Mouse (Mus musculus) CH12.LX (cell line): ENCODE measurements around the gene Alg2. TPM values are rescaled to one million over a fixed set of nuclear protein-coding genes. Genes with fewer than 3 reads are reported as not detected.

ENCODE experiments used
- DNase-seq: peaks from one replicate; pipeline ENCODE4 v3.0.0-alpha.2; 2013; ENCODE audit errors: extremely low read depth
- H3K27ac ChIP-seq: 2 replicates; pipeline ENCODE4 v1.5.1; 2012; ENCODE audit warnings: low read depth, mild to moderate bottlenecking, control low read depth, moderate library complexity; ENCODE audit not compliant: insufficient read depth
- H3K27me3 ChIP-seq: replicated peaks from 2 replicates; pipeline ENCODE3; 2012; ENCODE audit warnings: inconsistent platforms
- H3K36me3 ChIP-seq, 2 experiments: replicated peaks in 1 of 2; 2 replicates each; pipeline versions ENCODE3 to v1.6.1; 2012; ENCODE audit warnings: inconsistent platforms in 1 of 2, low read length in 1 of 2, mild to moderate bottlenecking in 1 of 2, mixed read lengths in 1 of 2, moderate library complexity in 1 of 2; ENCODE audit not compliant: control insufficient read depth in 1 of 2, insufficient read depth in 1 of 2
- H3K4me1 ChIP-seq, 2 experiments: 2 replicates each; pipeline ENCODE4 v1.6.1; 2012; ENCODE audit warnings: inconsistent platforms in 1 of 2, moderate library complexity in 1 of 2; ENCODE audit not compliant: insufficient read depth in 2 of 2, control insufficient read depth in 1 of 2
- H3K4me2 ChIP-seq: 2 replicates; pipeline ENCODE4 v1.6.1; 2012; ENCODE audit warnings: low read depth, mild to moderate bottlenecking, control low read depth; ENCODE audit not compliant: poor library complexity, insufficient read depth, severe bottlenecking
- H3K4me3 ChIP-seq, 3 experiments: fragments of 150-350 bp in 1 of 3; sonication (generic) in 1 of 3; replicated peaks in 1 of 3; 2 replicates each; pipeline versions ENCODE3 to v1.5.1; 2011 to 2012; ENCODE audit warnings: low read depth in 2 of 3, low read length in 2 of 3, mild to moderate bottlenecking in 2 of 3, moderate library complexity in 2 of 3, control low read depth in 1 of 3, improper control_type of control experiment in 1 of 3, inconsistent platforms in 1 of 3, mixed read lengths in 1 of 3; ENCODE audit not compliant: poor library complexity in 1 of 3
- H3K79me2 ChIP-seq: replicated peaks from 2 replicates; pipeline ENCODE4 v1.6.1; 2012; ENCODE audit warnings: mild to moderate bottlenecking, moderate library complexity; ENCODE audit not compliant: control insufficient read depth, poor library complexity, insufficient read depth, severe bottlenecking; ENCODE audit errors: extremely low read depth
- H3K9ac ChIP-seq: 2 replicates; pipeline ENCODE4 v1.6.1; 2012; ENCODE audit warnings: low read depth, mild to moderate bottlenecking, control low read depth, moderate library complexity; ENCODE audit not compliant: insufficient read depth
- H3K9me3 ChIP-seq: replicated peaks from 2 replicates; pipeline ENCODE3; 2012; ENCODE audit warnings: low read length, inconsistent platforms, mixed read lengths
- CHD1 ChIP-seq: IDR thresholded peaks from 2 replicates; pipeline ENCODE4 v1.6.1; 2012; ENCODE audit warnings: low read depth, low read length, improper control_type of control experiment, inconsistent platforms
- CHD2 ChIP-seq: IDR thresholded peaks from 2 replicates; pipeline ENCODE4 v1.6.1; 2011; ENCODE audit warnings: low read length, improper control_type of control experiment
- ELF1 ChIP-seq: IDR thresholded peaks from 2 replicates; pipeline ENCODE4 v1.6.1; 2014; ENCODE audit warnings: low read depth, mild to moderate bottlenecking, inconsistent platforms, low read length, improper control_type of control experiment
- EP300 ChIP-seq: IDR thresholded peaks from 2 replicates; pipeline ENCODE4 v1.6.1; 2011; ENCODE audit warnings: low read length, improper control_type of control experiment
- ETS1 ChIP-seq: conservative IDR thresholded peaks from 2 replicates; pipeline ENCODE4 v1.6.1; 2012; ENCODE audit warnings: low read depth, mild to moderate bottlenecking, inconsistent platforms, low read length, improper control_type of control experiment, moderate library complexity
- JUND ChIP-seq: conservative IDR thresholded peaks from 2 replicates; pipeline ENCODE4 v1.6.1; 2011; ENCODE audit warnings: low read depth, low read length, improper control_type of control experiment
- MAFK ChIP-seq: IDR thresholded peaks from 2 replicates; pipeline ENCODE4 v1.6.1; 2011; ENCODE audit warnings: low read length, improper control_type of control experiment; ENCODE audit not compliant: insufficient replicate concordance
- MAZ ChIP-seq: IDR thresholded peaks from 2 replicates; pipeline ENCODE4 v1.6.1; 2012; ENCODE audit warnings: low read depth, mild to moderate bottlenecking, inconsistent platforms, low read length, improper control_type of control experiment, moderate library complexity
- MXI1 ChIP-seq: IDR thresholded peaks from 2 replicates; pipeline ENCODE4 v1.6.1; 2011; ENCODE audit warnings: mild to moderate bottlenecking, low read depth, low read length, improper control_type of control experiment
- MYC ChIP-seq: IDR thresholded peaks from 2 replicates; pipeline ENCODE4 v1.6.1; 2011; ENCODE audit warnings: low read depth, mild to moderate bottlenecking, improper control_type of control experiment, low read length
- NELFE ChIP-seq: IDR thresholded peaks from 2 replicates; pipeline ENCODE4 v1.6.1; 2011; ENCODE audit warnings: low read depth, low read length, improper control_type of control experiment
- PAX5 ChIP-seq: IDR thresholded peaks from 2 replicates; pipeline ENCODE4 v1.6.1; 2012; ENCODE audit warnings: low read length, inconsistent platforms, mixed read lengths
- POLR2A ChIP-seq: IDR thresholded peaks from 2 replicates; pipeline ENCODE4 v1.6.1; 2011; ENCODE audit warnings: low read depth, mild to moderate bottlenecking, improper control_type of control experiment, low read length
- SIN3A ChIP-seq: IDR thresholded peaks from 2 replicates; pipeline ENCODE4 v1.6.1; 2012; ENCODE audit warnings: low read length, improper control_type of control experiment, inconsistent platforms
- SMC3 ChIP-seq: IDR thresholded peaks from 2 replicates; pipeline ENCODE4 v1.6.1; 2011; ENCODE audit warnings: low read depth, low read length, improper control_type of control experiment
- TCF12 ChIP-seq: IDR thresholded peaks from 2 replicates; pipeline ENCODE4 v1.6.1; 2014; ENCODE audit warnings: low read depth, mild to moderate bottlenecking, inconsistent platforms, low read length, improper control_type of control experiment
- USF1 ChIP-seq: IDR thresholded peaks from 2 replicates; pipeline ENCODE4 v1.6.1; 2014; ENCODE audit warnings: low read depth, mild to moderate bottlenecking, inconsistent platforms, low read length, improper control_type of control experiment
- USF2 ChIP-seq: conservative IDR thresholded peaks from 2 replicates; pipeline ENCODE4 v1.6.1; 2011; ENCODE audit warnings: low read depth, low read length, improper control_type of control experiment
- ZC3H11A ChIP-seq: IDR thresholded peaks from 2 replicates; pipeline ENCODE4 v1.6.1; 2012; ENCODE audit warnings: low read depth, mild to moderate bottlenecking, inconsistent platforms, low read length, improper control_type of control experiment
- ZNF384 ChIP-seq: IDR thresholded peaks from 2 replicates; pipeline ENCODE4 v1.6.1; 2012; ENCODE audit warnings: low read depth, low read length, improper control_type of control experiment, inconsistent platforms
- dilution Hi-C: fragments of 300-500 bp; cut with MboI; formaldehyde crosslinking; loops from 2 replicates; pipeline ENCODE4 v1.14.3; 2020; ENCODE audit warnings: low sequenced_read_pairs; ENCODE audit not compliant: extremely low pct_unique_long_range_greater_than_20kb, extremely low pct_ligation_motif_present
- in situ Hi-C: fragments of 300-500 bp; cut with MboI; formaldehyde crosslinking; loops from 3 replicates; pipeline ENCODE4 v1.14.3; 2019; ENCODE audit warnings: low sequenced_read_pairs, low pct_ligation_motif_present, low pct_unique_long_range_greater_than_20kb, mixed read lengths
- polyA plus RNA-seq: library from polyadenylated mRNA; unstranded; fragments of >175 nt; gene quantifications from 2 replicates; pipeline ENCODE4 v1.2.1, GENCODE M21; 2012; ENCODE audit warnings: low read depth; ENCODE audit not compliant: insufficient read length
- total RNA-seq, 2 experiments: library from RNA; depleted of rRNA; stranded (reverse); fragments of 300-350 nt in 1 of 2; fragments of >200 nt in 1 of 2; gene quantifications; 2 replicates each; pipeline ENCODE4 v1.2.3; 2012 to 2014

Alg2 gene
- total and polyA plus RNA-seq, 3 experiments, result 8.4 to 28.9 (median 14.9) TPM

DNA sequence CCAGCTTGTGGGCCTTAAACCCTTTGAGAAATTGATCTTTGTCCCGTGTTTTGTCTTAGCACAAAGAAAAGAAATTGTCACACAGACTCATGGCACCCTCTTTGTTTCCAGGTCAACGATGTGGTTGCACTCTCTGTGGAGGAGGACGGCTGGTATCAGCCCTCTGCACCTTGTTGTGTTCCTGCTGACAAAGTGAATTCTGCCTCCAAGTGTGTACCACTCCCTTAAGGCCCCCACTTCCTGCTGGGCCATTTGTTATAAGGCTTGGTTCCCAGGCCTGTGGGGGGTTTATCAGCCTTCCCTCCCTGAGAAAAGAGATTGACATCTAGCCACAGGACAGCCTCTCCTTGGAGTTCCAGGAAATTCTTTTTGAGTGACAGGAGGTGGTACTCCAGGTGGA, 51.9 kb downstream of the Alg2 start:
- H3K4me3 ChIP-seq, result no peak overlapping the region
- H3K79me2 ChIP-seq, result no peaks in the 10 kb centered on the region
- H3K27ac ChIP-seq, result no peak overlapping the region
- dilution Hi-C loops (no loop called here), in situ Hi-C loops (no loop called here)
- no peak overlapping the region for H3K9ac ChIP-seq
- no peaks in the 10 kb centered on the region for H3K36me3 ChIP-seq
- no peaks in the 10 kb centered on the region for H3K9me3 ChIP-seq
- TF ChIP-seq ZC3H11A (no peak), USF1 (no peak), MXI1 (no peak), MAFK (no peak), MYC (no peak), ETS1 (no peak), ELF1 (no peak), PAX5 (no peak), JUND (no peak), TCF12 (no peak)
- no peak overlapping the region for H3K4me2 ChIP-seq
- peaks cover 1 to 14% of the 10 kb centered on the region in 2 experiments; a peak in 3 of 4 replicates for H3K4me1 ChIP-seq
- no peak for DNase-seq
- no peaks in the 10 kb centered on the region for H3K27me3 ChIP-seq

DNA sequence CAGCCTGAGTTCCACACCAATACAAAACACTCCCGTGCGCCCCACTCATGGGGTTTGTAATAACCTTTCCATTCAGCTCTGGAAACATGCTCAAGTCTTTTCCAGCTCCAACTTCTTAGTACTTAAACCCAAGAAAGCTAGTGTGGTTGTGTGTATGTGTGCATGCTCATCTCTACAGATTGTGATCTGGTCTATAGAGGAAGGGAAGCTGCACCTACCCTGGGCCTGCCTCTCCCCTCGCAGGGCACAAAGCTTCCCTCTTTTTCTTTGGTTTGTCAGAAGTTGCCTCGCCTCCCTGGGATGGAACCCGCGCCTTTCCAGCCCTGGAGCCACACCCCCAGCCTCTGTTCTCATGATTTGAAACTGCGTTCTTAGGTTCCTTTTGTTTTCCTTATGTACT, 53.9 kb downstream of the Alg2 start:
- Histone ChIP-seq H3K4me3 (no peak overlapping the region), H3K4me1 (peaks cover 0 to 8% of the 10 kb centered on the region in 2 experiments; a peak in 2 of 4 replicates), H3K27ac (no peak overlapping the region), H3K27me3 (no peaks in the 10 kb centered on the region), H3K79me2 (no peaks in the 10 kb centered on the region), H3K9me3 (no peaks in the 10 kb centered on the region), H3K4me2 (no peak overlapping the region), H3K9ac (no peak overlapping the region), H3K36me3 (no peaks in the 10 kb centered on the region)
- in situ Hi-C loops, result no loop called here
- dilution Hi-C loops, result no loop called here
- no peak for DNase-seq
- TF ChIP-seq POLR2A (no peak), USF2 (no peak), USF1 (no peak), SMC3 (no peak), CHD2 (no peak), ZC3H11A (no peak), NELFE (no peak), CHD1 (no peak), MAFK (no peak), SIN3A (no peak), MAZ (no peak), ELF1 (no peak), TCF12 (no peak), ETS1 (no peak), EP300 (no peak), PAX5 (no peak), ZNF384 (no peak)
